Mouse (Mus musculus) cerebellum, adult 18-20 months (tissue): ENCODE results near the gene Arhgap8.

Experiments
- DNase-seq, 2 experiments: peaks; one replicate each; pipeline ENCODE4 v3.0.0; 2021

The Arhgap8 gene

GRCm38 (mm10) chr15:84719791-84720190 is at the start of gene Arhgap8:
Gene Arhgap8 (plus strand): TSS chr15:84720052.
- DNase-seq = no peak

GRCm38 (mm10) chr15:84670657-84671055 is 49.2 kb upstream of the Arhgap8 start:
- DNase-seq = no peak

GRCm38 (mm10) chr15:84671401-84672307 is 48.2 kb upstream of the Arhgap8 start:
- DNase-seq = peak; percentile 36 to 44

GRCm38 (mm10) chr15:84672308-84672615 is 47.6 kb upstream of the Arhgap8 start:
- no peak for DNase-seq

- no peak for DNase-seq
Observed at GRCm38 (mm10) chr15:84672616-84673015, 47.2 kb upstream of the Arhgap8 start.

- DNase-seq = no peak
Observed at GRCm38 (mm10) chr15:84674329-84675067, 45.4 kb upstream of the Arhgap8 start.

GRCm38 (mm10) chr15:84675317-84675716 is 44.5 kb upstream of the Arhgap8 start:
- DNase-seq = no peak

GRCm38 (mm10) chr15:84677943-84678342 is 41.9 kb upstream of the Arhgap8 start:
- no peak for DNase-seq

GRCm38 (mm10) chr15:84679090-84679489 is 40.8 kb upstream of the Arhgap8 start:
- no peak for DNase-seq

- no peak for DNase-seq
Observed at GRCm38 (mm10) chr15:84679794-84680193, 40.1 kb upstream of the Arhgap8 start.

GRCm38 (mm10) chr15:84680545-84681454 is 39.1 kb upstream of the Arhgap8 start:
- peak in 1 of 2 experiments; percentile 41 for DNase-seq

GRCm38 (mm10) chr15:84681455-84682193 is 38.2 kb upstream of the Arhgap8 start:
- no peak for DNase-seq

- DNase-seq = no peak
Observed at GRCm38 (mm10) chr15:84682206-84682605, 37.6 kb upstream of the Arhgap8 start.

- DNase-seq = no peak
Observed at GRCm38 (mm10) chr15:84682821-84683220, 37.0 kb upstream of the Arhgap8 start.

- DNase-seq = no peak
Observed at GRCm38 (mm10) chr15:84684520-84684919, 35.3 kb upstream of the Arhgap8 start.

- DNase-seq = no peak
Observed at GRCm38 (mm10) chr15:84685417-84685816, 34.4 kb upstream of the Arhgap8 start.

- no peak for DNase-seq
Observed at GRCm38 (mm10) chr15:84687904-84688303, 31.9 kb upstream of the Arhgap8 start.

GRCm38 (mm10) chr15:84689356-84689755 is 30.5 kb upstream of the Arhgap8 start:
- DNase-seq = no peak

GRCm38 (mm10) chr15:84691513-84691912 is 28.3 kb upstream of the Arhgap8 start:
- no peak for DNase-seq

GRCm38 (mm10) chr15:84692645-84693044 is 27.2 kb upstream of the Arhgap8 start:
- DNase-seq = no peak

- no peak for DNase-seq
Observed at GRCm38 (mm10) chr15:84696021-84696420, 23.8 kb upstream of the Arhgap8 start.

- peak; percentile 9 to 29 for DNase-seq
Observed at GRCm38 (mm10) chr15:84697611-84698011, 22.2 kb upstream of the Arhgap8 start.
